Mouse (Mus musculus): ENCODE results near the gene Nt5dc3. TPM values are rescaled to one million over a fixed set of nuclear protein-coding genes. Genes with fewer than 3 reads are reported as not detected.

Gene Nt5dc3
- 18.3 and 22.4 TPM in 2 replicates for polyA plus RNA-seq (2012; rRNA removed)

- peak; percentile 94 for DNase-seq (ENCODE audit: low spot score)
These were observed at the start of gene Nt5dc3 for GRCm38 (mm10) chr10:86778398-86779116. TSS of gene Nt5dc3 (plus strand) at chr10:86779005.

GRCm38 (mm10) chr10:86730823-86731499 is 47.8 kb upstream of the Nt5dc3 start:
- peak; percentile 70 for DNase-seq (ENCODE audit: low spot score)

- no peak for DNase-seq (ENCODE audit: low spot score)
These were observed 47.3 kb upstream of the Nt5dc3 start for GRCm38 (mm10) chr10:86731500-86731863.

DNA sequence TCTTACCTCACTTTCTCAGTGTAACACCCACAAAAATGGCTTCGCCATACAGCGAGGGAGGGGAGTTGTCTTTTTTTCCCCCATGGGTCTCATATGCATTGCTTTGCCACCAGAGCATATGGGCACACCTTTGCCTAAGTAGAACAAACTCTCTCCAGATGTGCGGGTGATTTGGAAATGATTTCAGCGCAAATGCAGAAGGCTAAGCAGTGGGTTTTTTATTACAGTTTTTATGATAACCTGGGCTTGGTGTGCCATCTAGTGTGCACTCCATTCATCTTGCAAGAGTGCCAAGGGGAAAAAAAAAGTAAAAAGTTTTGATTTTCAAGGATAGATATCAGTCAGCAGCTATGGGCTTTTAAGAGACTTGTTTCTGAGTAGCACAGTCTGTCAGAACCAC is 43.8 kb upstream of the Nt5dc3 start:
- no peak for DNase-seq (ENCODE audit: low spot score)

DNA sequence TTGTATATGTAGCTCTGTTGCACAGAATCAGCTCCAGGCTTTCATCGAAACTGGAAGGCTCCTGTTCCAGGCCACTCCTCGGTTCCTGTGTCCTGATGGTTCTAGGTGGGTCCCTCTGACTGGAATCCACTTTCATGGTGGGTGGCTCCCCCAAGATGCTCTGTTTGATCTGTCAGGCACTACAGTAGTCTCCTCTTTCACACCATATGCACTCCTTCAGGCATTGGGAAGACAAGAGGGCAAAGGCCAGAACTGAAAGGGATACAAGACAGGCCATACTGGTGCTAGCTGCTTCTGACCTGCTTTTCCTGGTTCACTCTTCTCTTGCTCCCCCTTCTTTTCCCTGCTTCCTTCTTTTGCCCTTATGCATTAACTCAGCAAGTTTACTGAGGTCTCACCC is 35.9 kb upstream of the Nt5dc3 start:
- no peak for DNase-seq (ENCODE audit: low spot score)

- DNase-seq (ENCODE audit: low spot score) = no peak
These were observed 34.5 kb upstream of the Nt5dc3 start for GRCm38 (mm10) chr10:86744306-86744705.

DNA sequence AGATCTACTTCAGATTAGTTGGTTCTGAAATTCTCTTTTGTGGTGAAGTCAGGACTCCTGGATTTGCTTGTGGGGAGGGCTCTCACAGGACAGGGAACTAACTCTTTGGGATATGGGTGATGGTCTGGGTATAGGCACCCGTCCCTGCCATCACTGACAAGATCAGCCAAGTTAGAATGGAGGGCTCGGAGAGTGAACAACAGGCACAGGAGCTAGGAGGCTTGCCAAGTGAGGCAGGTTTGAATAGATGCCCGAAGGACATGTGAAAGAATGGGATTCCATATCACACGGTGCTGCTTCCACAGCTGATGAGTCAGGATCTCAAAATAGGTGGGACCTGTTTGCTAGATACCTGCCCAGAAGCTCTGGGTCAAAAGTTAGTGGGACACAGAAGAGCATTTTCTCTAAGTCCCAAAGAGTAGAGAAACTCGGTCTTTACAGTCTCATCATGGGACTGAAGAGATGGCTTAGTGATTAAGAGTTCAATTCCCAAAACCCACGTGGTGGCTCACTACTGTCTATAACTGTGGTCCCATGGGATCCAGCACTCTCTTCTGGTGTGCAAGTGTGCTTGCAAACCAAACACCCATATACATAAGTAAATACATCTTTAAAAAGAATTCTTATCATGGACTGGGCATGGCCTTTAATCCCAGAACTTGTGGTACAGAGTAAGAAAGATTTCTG is 22.8 kb upstream of the Nt5dc3 start:
- DNase-seq (ENCODE audit: low spot score) = no peak

- DNase-seq (ENCODE audit: low spot score) = no peak
These were observed 21.1 kb upstream of the Nt5dc3 start for GRCm38 (mm10) chr10:86757724-86758123.

DNA sequence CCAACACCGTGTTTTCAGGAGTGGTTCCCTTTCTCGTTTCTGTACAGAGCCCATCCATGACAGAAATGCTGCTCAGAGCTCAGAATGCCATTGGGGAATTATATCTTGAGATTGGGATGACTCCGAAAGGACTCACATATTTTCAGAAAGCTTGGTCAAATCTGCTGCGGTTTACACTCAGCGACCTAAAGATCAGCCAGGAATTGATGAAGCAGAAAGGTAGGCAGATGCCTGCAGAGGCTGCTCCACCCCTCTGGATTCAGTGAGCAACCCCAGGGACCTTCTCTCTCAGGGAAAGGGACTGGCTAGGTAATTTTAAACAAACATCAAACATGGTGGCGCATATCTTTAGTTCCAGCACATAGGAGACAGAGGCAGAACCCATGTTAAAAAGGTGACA is 20.6 kb upstream of the Nt5dc3 start:
- DNase-seq (ENCODE audit: low spot score) = no peak

- DNase-seq (ENCODE audit: low spot score) = no peak
These were observed 17.6 kb upstream of the Nt5dc3 start for GRCm38 (mm10) chr10:86761236-86761635.

DNA sequence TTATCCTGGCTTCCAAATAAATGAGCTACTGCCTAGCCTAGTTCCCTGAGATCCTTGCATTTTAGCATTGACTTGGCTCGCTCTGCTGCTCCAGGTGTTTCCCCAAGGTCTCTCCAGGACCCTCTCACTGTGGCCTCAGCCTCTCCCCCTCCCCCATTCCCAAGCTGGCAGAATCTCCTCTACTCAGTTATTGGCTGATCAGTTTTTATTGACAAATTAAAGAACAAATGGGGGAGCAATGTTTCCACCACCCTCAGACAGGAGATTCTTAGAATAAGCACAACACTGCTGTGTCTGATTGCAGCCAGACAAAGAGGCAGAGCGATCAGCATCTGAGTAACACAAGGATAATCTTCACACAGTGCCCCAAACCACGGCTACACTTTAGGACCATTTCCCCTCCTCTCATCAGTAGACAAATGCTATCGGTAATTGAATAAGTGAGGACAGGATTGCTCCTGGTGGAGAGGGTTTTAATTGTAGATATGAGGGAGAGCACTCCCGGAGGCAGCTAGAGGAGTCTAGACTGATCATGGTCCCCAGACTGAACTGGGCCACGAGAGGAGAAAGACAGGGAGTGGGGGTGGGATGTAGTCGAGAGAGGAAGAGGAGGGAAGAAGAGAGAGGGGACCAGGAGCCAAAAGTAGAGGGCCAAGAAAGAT is 17.0 kb upstream of the Nt5dc3 start:
- DNase-seq (ENCODE audit: low spot score) = no peak

DNA sequence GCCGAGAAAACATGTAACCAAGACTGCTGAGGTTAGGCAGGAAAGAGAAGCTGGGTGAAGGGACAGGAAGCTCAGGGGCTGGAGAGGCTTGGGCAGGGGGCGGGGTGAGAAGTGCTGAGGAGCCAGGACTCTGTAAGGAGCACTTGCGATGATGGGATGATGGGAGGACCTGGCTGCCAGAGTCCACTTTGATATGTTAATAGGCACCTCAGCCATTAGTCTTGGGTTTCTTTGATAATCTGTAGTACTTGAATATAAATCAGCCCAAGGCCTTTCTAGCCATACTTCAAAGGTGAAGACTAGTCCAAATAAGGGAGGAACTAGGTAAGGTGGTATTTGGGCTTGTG is 16.4 kb upstream of the Nt5dc3 start:
- DNase-seq (ENCODE audit: low spot score) = no peak

DNA sequence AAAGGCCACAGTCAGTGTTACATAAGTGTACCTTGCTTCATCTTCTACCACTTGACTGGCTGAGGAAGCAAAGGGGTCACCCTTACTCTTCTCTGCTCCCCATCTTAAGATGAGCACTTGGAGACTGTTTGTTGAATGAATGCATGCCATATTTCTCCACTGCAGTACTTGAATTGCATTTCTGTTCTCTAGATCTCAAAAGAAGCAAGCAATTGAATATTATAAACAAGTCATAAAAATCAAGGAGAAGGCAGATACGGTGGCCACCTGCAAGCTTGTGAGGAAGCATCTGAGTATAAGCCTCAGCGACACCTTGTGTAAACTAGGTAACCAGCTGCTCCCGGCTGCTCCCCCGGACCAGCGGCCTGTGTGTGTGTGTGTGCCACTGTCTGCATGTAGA is 15.1 kb upstream of the Nt5dc3 start, which contains the start of gene Gm49358:
TSS of gene Gm49358 (plus strand) at position 301 of the 400 bp plus-strand sequence.
- DNase-seq (ENCODE audit: low spot score) = no peak

- DNase-seq (ENCODE audit: low spot score) = no peak
These were observed 13.3 kb upstream of the Nt5dc3 start for GRCm38 (mm10) chr10:86765344-86765966.

DNA sequence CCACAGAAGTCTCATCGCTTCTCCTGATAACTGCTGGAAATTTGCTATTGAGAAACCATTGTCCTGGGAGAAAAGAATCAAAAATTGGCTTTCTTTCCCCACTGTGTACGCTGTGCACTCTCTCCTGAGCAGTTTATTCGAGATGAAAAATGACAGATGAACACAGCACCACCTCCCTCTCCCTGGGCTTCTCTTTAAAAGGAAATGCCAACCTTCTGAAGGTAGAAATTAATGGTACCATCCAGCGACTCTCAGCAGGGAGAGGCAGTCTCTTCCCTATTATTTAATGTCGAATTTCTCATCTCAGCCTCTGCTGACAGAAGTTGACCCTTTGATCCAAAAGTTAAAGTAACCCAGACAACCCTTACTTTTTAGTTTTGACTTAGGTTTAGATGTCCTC is 9.6 kb upstream of the Nt5dc3 start:
- no peak for DNase-seq (ENCODE audit: low spot score)

DNA sequence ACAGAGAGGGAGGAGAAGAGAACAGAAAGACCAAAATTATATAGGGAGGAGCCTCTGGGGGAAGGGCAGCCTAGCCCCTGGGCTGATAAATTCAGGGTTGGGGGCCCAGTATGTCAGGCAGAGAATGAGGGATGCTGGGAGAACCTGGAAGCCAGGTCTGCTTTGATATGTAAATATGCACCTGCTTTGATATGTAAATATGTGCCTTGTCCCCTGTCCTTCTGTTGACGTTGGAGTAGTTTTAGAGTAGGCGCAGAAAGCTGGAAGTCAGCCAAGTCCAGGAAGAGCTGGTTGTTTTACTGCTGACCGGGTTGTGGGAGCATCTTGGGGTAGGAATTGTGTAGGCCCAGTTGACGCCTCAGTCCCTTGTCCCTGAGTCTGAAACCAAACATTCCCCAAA is 9.0 kb upstream of the Nt5dc3 start:
- no peak for DNase-seq (ENCODE audit: low spot score)

DNA sequence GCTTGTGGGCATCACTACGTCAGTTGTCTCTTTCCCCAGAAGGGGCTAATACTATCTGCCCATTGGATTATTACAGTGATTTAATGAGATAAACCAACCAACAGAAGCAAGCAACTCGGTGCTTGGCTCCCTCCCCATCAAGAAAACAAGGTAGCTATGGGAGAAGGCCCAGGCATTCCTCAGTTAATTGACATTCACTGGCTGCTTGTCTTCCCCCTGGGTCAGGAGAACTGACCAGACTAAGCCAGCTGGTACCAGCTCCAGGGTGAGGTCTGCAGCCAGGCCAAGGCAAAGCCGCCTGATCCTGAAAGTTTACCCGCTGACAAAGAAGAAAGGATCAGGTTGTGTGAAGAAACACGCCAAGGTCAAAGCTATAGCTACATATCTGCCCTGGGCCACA is 7.1 kb upstream of the Nt5dc3 start:
- DNase-seq (ENCODE audit: low spot score) = no peak

DNA sequence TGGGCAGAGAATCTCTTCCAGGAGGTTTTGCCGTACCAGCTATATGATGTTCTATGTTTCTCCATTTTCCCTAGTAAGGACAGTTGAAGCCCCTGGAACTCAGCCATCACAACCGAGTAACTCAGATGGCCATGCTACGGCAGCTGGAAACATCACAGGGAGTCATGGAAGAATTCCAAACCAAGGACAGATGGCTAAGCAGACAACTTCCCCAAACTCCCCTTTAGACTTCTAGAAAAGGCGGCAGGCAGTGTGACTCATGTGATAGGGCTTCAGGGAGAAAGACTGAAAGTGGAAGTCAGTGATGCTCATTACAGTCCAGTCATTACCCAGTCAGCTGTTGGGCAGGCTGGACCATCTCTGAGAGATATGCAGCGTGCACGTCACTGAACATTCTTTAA is 6.6 kb upstream of the Nt5dc3 start:
- no peak for DNase-seq (ENCODE audit: low spot score)

DNA sequence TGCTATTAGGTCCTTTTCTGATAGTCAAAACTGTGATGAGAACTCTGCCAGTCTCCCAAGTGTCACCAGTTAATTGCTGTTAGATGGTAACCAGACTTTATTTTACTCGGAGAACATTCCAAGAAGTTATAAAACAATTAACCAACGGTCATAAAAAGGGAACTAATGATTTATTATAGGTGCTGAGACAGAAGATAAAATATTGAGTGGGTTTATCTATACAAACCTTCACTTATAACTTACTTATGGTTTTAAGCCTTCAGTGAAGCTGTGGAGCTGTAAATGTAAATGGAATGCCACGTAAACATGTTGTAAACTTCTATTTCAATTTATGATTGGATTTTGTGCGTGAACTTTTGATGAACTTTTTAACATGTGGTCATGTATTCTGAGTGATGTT is 5.4 kb upstream of the Nt5dc3 start:
- no peak for DNase-seq (ENCODE audit: low spot score)

DNA sequence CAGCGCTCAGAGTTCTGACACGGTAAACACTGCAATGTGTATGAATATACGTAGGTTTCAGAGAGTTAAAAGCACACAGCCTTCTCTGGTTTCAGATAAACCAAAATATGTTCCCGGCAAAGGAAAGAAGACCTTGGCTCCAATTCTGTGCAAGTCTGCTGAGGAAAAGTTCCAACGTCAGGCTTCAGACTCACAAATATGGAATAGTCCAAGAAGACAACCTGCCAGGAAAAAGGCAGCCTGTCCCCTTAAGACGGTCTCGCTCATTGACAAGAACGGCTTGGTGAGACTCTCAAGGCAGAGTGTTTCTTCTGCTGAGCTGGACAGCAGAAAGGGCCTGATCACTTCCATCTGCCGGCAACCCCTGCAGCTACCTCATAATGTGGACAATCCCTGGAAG is 2.5 kb upstream of the Nt5dc3 start:
- DNase-seq (ENCODE audit: low spot score) = no peak

GRCm38 (mm10) chr10:86777614-86778319 is 1.0 kb upstream of the Nt5dc3 start:
- no peak for DNase-seq (ENCODE audit: low spot score)

Measured in urinary bladder, adult 2 months (tissue).